In genomic region chr4:115101682-115102081, GRCm38 (mm10) we compare ENCODE assay signal across 1 mouse cellular context.
A peak's percentile ranks its signal among the peaks of the same experiment; 100 is the strongest.
TF ChIP-seq lines count a peak whose summit lies in the region.

No protein-coding gene starts in this region.

TF ChIP-seq in CH12.LX, 34 proteins besides CTCF, POLR2A, EP300 and RAD21:
- no peak for TF ChIP-seq NELFE (IDR thresholded peaks at IDR 0.05; ENCODE audit: low read depth, low read length)
- no peak for TF ChIP-seq ZC3H11A (IDR thresholded peaks at IDR 0.05; ENCODE audit: low read depth, low read length)
- peak; percentile 53 for TF ChIP-seq SMC3 (IDR thresholded peaks at IDR 0.05; ENCODE audit: low read depth, low read length)
- no peak for TF ChIP-seq ELF1 (IDR thresholded peaks at IDR 0.05; ENCODE audit: low read depth, low read length)
